Mouse (Mus musculus) limb, embryonic 10.5 days (tissue): ENCODE data around the gene Cstf2t. TPM values are rescaled to one million over a fixed set of nuclear protein-coding genes. Genes with fewer than 3 reads are reported as not detected.

Experiments used
- DNase-seq: peaks from one replicate; pipeline ENCODE4 v3.0.0-alpha.2; 2017; ENCODE audit warnings: low spot score
- H3K27ac ChIP-seq: fragments of 300-500 bp; sonication (generic); 2 replicates; pipeline ENCODE4 v1.5.1; 2016; ENCODE audit warnings: mild to moderate bottlenecking
- H3K27me3 ChIP-seq: fragments of 300-500 bp; sonication (generic); 2 replicates; pipeline ENCODE4 v1.6.1; 2016; ENCODE audit warnings: low read depth, mild to moderate bottlenecking; ENCODE audit not compliant: poor library complexity, severe bottlenecking
- H3K36me3 ChIP-seq: fragments of 300-500 bp; sonication (generic); 2 replicates; pipeline ENCODE4 v1.6.1; 2016; ENCODE audit warnings: mild to moderate bottlenecking, moderate library complexity
- H3K4me1 ChIP-seq: fragments of 300-500 bp; sonication (generic); 2 replicates; pipeline ENCODE4 v1.6.1; 2016
- H3K4me3 ChIP-seq: fragments of 300-500 bp; sonication (generic); 2 replicates; pipeline ENCODE4 v1.5.1; 2016; ENCODE audit warnings: mild to moderate bottlenecking, moderate library complexity
- H3K9me3 ChIP-seq: fragments of 300-500 bp; sonication (generic); replicated peaks from 2 replicates; pipeline ENCODE4 v1.6.1; 2016; ENCODE audit warnings: mild to moderate bottlenecking
- WGBS: fragments of 180-500 bp; shearing (Covaris S2); methylation state at CpG from one replicate; pipeline ENCODE4 v1.1.7; 2016; 5-methylcytosine and 5-hydroxymethylcytosine counted together
- polyA plus RNA-seq: library from polyadenylated mRNA; unstranded; fragments of >200 nt; fragmentation: Nextera tagmentation; extraction: Ambion mirVana; gene quantifications from 2 replicates; pipeline ENCODE4 v1.2.1, GENCODE M21; 2016

Gene Cstf2t
- 50.7 and 59.7 TPM in 2 replicates for polyA plus RNA-seq

DNA sequence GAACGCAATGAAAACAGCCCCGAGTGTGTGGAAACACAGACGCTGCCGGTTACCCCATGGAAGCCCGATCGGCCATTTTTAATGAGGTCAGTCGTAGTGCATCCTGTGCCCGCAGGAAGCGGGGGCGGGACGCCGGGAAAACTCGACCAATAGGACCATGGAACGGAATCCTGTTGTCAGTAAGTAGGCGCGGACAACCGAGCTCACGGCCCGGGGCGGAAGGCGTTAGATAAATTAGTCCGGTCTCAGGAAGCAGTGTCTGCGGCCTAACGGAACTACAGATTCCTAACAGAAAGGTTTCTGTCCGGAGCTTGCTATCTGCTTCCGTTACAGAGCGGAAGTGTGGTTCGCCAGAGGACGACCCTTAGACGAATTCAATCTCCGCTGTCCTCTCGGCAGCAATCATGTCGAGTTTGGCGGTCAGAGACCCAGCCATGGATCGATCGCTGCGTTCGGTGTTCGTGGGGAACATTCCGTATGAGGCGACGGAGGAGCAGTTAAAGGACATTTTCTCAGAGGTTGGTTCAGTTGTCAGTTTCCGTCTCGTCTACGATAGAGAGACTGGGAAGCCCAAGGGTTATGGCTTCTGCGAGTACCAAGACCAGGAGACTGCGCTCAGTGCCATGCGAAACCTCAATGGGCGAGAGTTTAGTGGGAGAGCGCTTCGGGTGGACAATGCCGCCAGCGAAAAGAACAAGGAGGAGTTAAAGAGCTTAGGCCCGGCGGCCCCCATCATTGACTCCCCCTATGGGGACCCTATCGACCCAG is at the start of gene Cstf2t:
Gene Cstf2t, plus strand, starts transcription at position 176 of the 768 bp plus-strand sequence.
- peaks cover 16% of the 10 kb centered on the region for H3K4me1 ChIP-seq
- peaks cover 8% of the 10 kb centered on the region; the same call in 1 of the 2 replicates for H3K9me3 ChIP-seq
- peak within 1 kb of the TSS; percentile 69 for H3K4me3 ChIP-seq
- peak within 1 kb of the TSS; percentile 87 for H3K27ac ChIP-seq
- H3K27me3 ChIP-seq = no peaks in the 10 kb centered on the region
- peaks cover 43% of the 10 kb centered on the region for H3K36me3 ChIP-seq
- peak; percentile 96 for DNase-seq
- WGBS = 3% methylated on average over 56 of the region's 56 CpGs

DNA sequence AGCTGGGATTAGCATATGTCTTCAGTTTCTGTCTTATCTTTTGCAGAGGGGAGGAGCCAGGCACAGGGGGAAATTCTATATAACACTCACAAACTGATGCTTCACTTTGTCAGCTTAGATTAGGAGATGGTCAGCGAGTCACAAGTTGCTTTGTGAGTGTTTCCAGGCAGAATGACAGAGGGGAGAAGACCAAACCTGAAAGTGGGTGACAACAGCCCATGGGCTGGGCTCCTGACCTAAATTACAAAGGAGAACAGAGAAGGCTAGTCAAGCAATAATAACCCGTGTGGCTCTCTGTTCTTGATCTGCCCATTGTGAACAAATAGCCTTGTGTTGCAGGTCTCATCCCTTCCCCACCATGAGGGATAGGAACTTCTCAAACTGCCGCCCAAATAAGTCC is 43.7 kb upstream of the Cstf2t start:
- Histone ChIP-seq H3K4me1 (no peaks in the 10 kb centered on the region), H3K4me3 (no peak overlapping the region), H3K27me3 (no peaks in the 10 kb centered on the region), H3K36me3 (no peaks in the 10 kb centered on the region), H3K27ac (no peak overlapping the region), H3K9me3 (no peaks in the 10 kb centered on the region)
- DNase-seq = no peak
- 84% methylated on average over 3 of the region's 3 CpGs for WGBS

DNA sequence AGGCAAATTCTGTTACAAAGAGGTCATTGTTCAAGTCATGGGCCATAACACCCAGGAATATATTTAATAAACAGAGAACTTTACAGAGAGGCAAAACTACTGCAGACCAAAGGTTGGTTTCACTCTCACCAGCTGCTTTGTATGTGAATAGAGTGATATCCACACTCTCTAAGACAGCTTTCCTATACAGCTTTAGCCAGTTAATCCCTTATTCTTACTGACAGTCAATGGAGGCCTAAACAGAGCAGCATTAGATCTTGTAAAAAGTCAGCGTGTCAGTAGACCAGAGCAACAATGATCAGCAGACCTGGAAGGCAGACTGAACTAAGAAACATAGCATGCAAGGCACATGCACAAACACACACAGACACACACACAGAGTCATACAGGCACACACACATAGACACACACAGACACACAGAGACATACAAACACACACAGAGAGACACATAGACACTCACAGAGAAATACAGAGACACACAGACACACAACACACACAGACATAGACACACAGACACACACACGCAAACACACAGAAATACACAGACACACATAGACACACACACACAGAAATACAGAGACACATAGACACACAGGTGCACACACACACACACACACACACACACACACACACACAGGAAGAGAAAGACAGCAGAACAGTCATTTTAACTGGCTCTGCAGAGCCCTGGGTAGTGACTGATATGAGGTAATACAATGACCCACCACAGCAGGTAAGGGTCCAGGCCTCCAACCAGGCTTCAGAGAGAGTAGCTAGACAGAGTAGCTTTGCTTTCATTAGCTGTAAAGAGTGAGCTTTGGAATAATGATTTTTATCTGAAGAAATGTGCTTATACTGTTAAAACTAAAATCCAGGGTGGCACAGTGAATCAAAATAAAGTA is 41.4 kb upstream of the Cstf2t start:
- Histone ChIP-seq H3K9me3 (no peaks in the 10 kb centered on the region), H3K4me3 (no peak overlapping the region), H3K27me3 (no peaks in the 10 kb centered on the region), H3K36me3 (no peaks in the 10 kb centered on the region), H3K4me1 (no peaks in the 10 kb centered on the region), H3K27ac (no peak overlapping the region)
- WGBS = 87% methylated on average over 2 of the region's 2 CpGs
- DNase-seq = no peak

DNA sequence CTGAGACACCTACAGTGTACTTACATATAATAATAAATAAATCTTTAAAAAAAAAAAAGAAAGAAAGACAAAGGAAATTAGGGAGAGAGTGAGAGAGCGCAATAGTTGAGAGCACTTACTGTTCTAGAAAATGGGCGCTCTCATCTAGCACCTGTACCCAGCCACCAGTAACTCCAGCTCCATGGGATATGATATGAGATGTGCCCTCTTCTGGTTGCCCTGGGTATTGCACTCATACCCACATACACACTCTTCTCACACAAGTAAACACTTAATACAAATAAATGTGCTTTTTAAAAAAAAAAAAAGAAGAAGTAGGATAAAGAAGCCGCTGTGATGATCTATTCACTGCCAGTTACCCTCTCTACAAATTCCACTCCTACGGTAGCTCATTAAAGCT is 36.0 kb upstream of the Cstf2t start:
- Histone ChIP-seq H3K27me3 (no peaks in the 10 kb centered on the region), H3K27ac (no peak overlapping the region), H3K4me1 (no peaks in the 10 kb centered on the region), H3K9me3 (no peaks in the 10 kb centered on the region), H3K36me3 (no peaks in the 10 kb centered on the region), H3K4me3 (no peak overlapping the region)
- 92% methylated on average over 4 of the region's 4 CpGs for WGBS
- DNase-seq = no peak

DNA sequence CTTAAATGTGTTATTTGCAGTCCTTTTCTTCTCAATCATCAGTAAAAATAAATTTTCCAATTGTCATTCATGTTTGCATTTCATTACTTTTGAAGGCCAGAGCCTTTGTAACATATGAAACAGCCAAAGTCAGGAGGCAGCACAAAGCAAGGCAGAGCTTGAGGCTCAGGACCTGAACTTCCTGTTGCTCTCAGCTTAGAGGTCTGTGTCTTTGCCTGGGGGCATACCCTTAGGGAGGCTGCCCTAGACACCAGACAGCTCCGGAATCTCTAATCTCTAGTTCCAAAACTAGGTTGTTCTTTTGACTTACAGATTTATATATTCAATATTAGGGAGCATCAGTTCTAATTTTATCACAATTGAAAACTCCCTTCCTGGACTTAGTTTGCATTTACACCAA is 17.9 kb upstream of the Cstf2t start:
- Histone ChIP-seq H3K36me3 (no peaks in the 10 kb centered on the region), H3K4me3 (no peak overlapping the region), H3K4me1 (no peaks in the 10 kb centered on the region), H3K9me3 (no peaks in the 10 kb centered on the region), H3K27ac (no peak overlapping the region), H3K27me3 (no peaks in the 10 kb centered on the region)
- WGBS = 77% methylated on average over 1 of the region's 1 CpGs
- DNase-seq = no peak

DNA sequence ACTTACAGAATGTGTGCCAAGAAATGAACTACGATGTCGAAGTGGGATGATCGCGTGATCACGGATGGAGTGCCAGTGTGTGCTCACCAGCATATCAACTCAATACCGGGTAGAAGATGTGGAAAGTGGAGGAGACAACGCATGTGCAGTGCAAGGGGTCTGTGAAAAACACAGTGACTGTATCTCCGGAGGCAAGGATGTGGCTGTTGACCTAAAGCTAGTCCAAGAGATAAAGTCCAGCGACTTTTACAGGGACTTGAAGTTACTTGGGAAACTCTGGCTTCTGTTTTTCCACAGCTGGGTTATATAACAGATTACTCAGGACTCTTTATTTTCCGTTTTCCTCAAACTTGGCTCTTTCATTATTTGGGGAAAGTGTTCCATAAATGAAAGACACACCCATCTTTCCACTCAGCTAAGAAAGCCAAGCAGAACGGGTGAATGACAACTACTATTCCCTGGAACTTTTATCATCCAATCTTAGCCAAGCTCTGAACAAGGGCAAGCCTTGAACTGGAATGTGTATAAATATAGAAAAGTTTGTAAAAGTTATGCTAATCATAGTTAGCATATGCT is 17.3 kb upstream of the Cstf2t start:
- Histone ChIP-seq H3K4me1 (no peaks in the 10 kb centered on the region), H3K27ac (no peak overlapping the region), H3K36me3 (no peaks in the 10 kb centered on the region), H3K9me3 (no peaks in the 10 kb centered on the region), H3K27me3 (no peaks in the 10 kb centered on the region), H3K4me3 (no peak overlapping the region)
- 90% methylated on average over 11 of the region's 11 CpGs for WGBS
- no peak for DNase-seq

DNA sequence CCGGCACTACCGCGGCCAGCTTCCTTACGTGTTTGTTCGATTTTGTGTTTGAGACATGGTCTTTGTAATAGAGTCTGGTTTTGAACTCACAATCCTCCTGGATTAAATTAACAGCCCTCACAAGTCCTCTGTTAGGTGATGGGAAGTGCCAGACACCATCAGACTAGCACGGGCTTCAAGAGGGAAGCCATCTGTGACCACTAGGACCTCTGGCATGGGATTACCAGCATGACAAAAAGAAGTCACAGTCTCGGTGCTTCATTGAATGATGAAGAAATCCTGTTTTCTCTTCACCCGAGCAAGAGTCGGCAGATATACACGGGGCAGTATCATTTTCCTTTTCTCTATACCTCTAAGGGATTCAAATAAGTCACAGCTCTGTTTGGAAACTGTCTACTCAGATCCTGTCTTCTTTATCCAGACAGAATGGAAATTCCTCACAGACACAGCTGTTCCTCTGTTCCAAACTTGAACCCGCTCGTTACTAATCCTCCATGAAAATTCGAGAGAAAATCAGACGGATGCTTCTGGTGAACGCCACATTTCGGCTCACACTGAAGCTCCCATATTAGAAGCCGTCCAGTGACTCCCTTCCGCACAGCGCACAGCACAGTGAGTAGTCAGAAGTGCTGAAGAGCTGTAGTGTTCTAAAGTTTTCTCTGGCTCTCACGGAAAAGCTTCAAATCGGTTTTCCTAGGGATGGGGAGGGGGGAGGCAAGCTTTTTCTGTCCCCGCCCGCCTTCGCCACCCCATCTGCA is 8.5 kb upstream of the Cstf2t start:
- Histone ChIP-seq H3K27me3 (no peaks in the 10 kb centered on the region), H3K27ac (peak overlapping the region; percentile 27; the same call in 1 of the 2 replicates), H3K4me3 (no peak overlapping the region), H3K9me3 (no peaks in the 10 kb centered on the region), H3K36me3 (no peaks in the 10 kb centered on the region), H3K4me1 (peaks cover 8% of the 10 kb centered on the region)
- no peak for DNase-seq
- 62% methylated on average over 24 of the region's 24 CpGs for WGBS

DNA sequence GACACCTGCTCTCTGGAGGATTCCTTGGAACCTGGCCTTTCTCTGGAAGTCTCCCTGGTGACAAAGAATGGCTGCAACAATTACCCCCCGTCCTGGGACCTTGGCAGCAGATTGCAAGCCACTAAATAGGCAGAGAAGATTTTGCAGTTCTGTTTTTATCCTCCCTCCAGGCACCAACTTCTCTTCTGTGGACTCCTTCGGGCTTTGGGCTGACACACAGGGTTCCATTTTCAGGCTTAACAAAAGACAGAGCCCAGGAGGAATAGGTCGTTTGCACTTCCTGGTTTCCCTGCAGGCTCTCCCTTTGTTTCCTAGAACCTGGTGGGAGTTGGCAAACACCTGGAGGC is 7.9 kb upstream of the Cstf2t start:
- no peak for DNase-seq
- Histone ChIP-seq H3K9me3 (no peaks in the 10 kb centered on the region), H3K27me3 (no peaks in the 10 kb centered on the region), H3K4me1 (peaks cover 8% of the 10 kb centered on the region), H3K27ac (peak overlapping the region; percentile 27), H3K36me3 (no peaks in the 10 kb centered on the region), H3K4me3 (no peak overlapping the region)
- WGBS = 32% methylated on average over 3 of the region's 3 CpGs

DNA sequence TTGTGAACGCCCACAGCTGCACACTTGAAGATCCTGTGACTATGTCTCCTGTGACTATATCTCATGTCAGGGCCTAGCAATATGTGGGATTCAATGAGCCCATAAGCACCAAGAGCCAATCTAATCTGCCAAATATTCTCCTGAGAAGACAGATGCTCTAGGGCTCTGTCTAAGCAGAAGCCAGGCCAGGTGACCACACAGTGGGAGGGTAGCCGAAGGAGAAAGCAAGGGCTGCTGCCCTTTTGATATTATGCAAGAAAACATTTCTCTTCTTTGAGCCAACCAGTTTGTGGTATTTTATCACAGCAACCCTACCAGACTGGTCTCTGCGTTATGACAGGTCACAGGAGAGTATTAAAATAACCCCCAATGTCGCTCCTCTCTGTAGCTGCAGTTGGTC is 6.5 kb upstream of the Cstf2t start:
- no peaks in the 10 kb centered on the region for H3K9me3 ChIP-seq
- DNase-seq = no peak
- H3K27ac ChIP-seq = no peak overlapping the region
- 90% methylated on average over 4 of the region's 4 CpGs for WGBS
- H3K4me1 ChIP-seq = peaks cover 8% of the 10 kb centered on the region
- H3K27me3 ChIP-seq = no peaks in the 10 kb centered on the region
- H3K36me3 ChIP-seq = no peaks in the 10 kb centered on the region
- no peak overlapping the region for H3K4me3 ChIP-seq

DNA sequence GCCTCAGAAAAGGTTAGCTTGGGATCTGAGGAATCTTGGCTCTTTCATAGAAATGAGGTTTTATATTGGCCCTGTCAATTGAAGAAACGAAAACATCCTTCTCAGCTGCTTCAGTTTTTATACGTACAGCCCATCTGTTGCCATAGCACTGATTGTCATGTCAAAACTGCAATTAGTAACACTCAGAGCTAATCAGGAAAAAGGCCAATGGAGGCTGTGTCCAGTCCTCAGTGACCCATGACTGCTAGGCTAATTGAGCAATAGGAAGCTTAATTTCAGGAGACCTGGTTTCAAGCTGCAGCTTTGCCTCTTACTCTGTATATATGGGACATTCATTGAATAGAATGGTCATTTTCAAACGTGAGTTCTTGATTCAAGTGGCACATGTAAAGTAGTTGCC is 4.4 kb upstream of the Cstf2t start:
- Histone ChIP-seq H3K27ac (no peak overlapping the region), H3K4me3 (no peak overlapping the region), H3K27me3 (no peaks in the 10 kb centered on the region), H3K36me3 (no peaks in the 10 kb centered on the region), H3K4me1 (peaks cover 10% of the 10 kb centered on the region), H3K9me3 (no peaks in the 10 kb centered on the region)
- WGBS = 83% methylated on average over 3 of the region's 3 CpGs
- no peak for DNase-seq

DNA sequence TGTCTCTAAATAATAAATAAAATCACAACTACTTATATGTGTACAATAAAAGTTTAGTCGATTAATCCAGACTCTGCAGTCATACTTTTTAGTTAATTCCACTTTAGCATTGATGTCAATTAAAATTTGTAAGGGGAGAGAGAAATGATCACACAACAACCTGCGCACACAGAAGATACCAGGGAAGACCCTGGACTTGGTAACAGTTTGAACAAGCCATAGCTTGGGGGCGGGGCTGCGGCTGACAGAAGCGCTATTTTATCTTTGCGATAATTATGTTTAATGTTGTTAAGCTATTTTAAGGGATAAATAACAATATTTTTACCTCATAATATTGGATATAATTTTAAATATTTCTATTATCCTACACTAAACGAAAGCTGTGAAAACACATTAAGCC is 411 bp upstream of the Cstf2t start:
- Histone ChIP-seq H3K27me3 (no peaks in the 10 kb centered on the region), H3K9me3 (peaks cover 8% of the 10 kb centered on the region; the same call in 1 of the 2 replicates), H3K4me1 (peaks cover 16% of the 10 kb centered on the region), H3K27ac (peak overlapping the region; percentile 87), H3K4me3 (peak overlapping the region; percentile 69), H3K36me3 (peaks cover 39% of the 10 kb centered on the region)
- DNase-seq = no peak
- 18% methylated on average over 7 of the region's 7 CpGs for WGBS

DNA sequence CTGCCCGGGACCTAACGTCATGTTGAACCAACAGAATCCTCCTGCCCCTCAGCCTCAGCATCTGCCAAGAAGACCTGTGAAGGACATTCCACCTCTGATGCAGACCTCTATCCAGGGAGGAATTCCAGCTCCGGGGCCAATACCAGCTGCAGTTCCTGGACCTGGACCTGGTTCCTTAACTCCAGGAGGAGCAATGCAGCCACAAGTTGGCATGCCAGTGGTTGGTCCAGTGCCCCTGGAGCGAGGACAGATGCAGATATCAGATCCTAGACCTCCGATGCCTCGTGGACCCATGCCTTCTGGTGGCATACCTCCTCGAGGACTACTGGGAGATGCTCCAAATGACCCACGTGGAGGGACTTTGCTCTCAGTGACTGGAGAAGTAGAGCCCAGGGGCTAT is 1.1 kb downstream of the Cstf2t start:
- WGBS = 95% methylated on average over 8 of the region's 8 CpGs
- DNase-seq = no peak
- no peak overlapping the region; the same call in 1 of the 2 replicates for H3K27ac ChIP-seq
- H3K4me3 ChIP-seq = peak overlapping the region; percentile 69
- H3K9me3 ChIP-seq = peaks cover 8% of the 10 kb centered on the region; the same call in 1 of the 2 replicates
- H3K36me3 ChIP-seq = peaks cover 43% of the 10 kb centered on the region
- H3K27me3 ChIP-seq = no peaks in the 10 kb centered on the region
- H3K4me1 ChIP-seq = peaks cover 16% of the 10 kb centered on the region
